Mouse (Mus musculus): ENCODE measurements around the gene Ppig. TPM values are rescaled to one million over a fixed set of nuclear protein-coding genes. Genes with fewer than 3 reads are reported as not detected.

Gene Ppig
- polyA plus RNA-seq, 1 experiment from 2014 or later, result 149 TPM

- Histone ChIP-seq H3K9me3 (replicated peaks; ENCODE audit: low read length) (no peaks in the 10 kb centered on the region), H3K27me3 (ENCODE audit: insufficient read depth, low read length) (no peaks in the 10 kb centered on the region), H3K4me2 (ENCODE audit: low read length) (no peak overlapping the region), H3K27ac (no peak overlapping the region), H3K4me3 (replicated peaks; ENCODE audit: low read depth, low read length) (no peak overlapping the region), H3K36me3 (ENCODE audit: insufficient read depth, low read length) (no peaks in the 10 kb centered on the region), H3K4me1 (replicated peaks; ENCODE audit: insufficient read depth, low read length) (no peaks in the 10 kb centered on the region), H3K9ac (ENCODE audit: low read depth, low read length) (no peak overlapping the region)
- 85% methylated on average over 13 of the region's 13 CpGs for WGBS
- ATAC-seq (replicated peaks; ENCODE audit: low FRiP score, low read depth), result no peak
- TF ChIP-seq CTCF (IDR thresholded peaks at IDR 0.05; ENCODE audit: low read depth), result no peak
- DNase-seq (ENCODE audit: low spot score), result no peak
These were observed 39.1 kb upstream of the Ppig start for GRCm38 (mm10) chr2:69683036-69683805.

- Histone ChIP-seq H3K4me2 (ENCODE audit: low read length) (no peak overlapping the region), H3K27me3 (ENCODE audit: insufficient read depth, low read length) (no peaks in the 10 kb centered on the region), H3K9me3 (replicated peaks; ENCODE audit: low read length) (no peaks in the 10 kb centered on the region), H3K9ac (ENCODE audit: low read depth, low read length) (no peak overlapping the region), H3K27ac (no peak overlapping the region), H3K36me3 (ENCODE audit: insufficient read depth, low read length) (no peaks in the 10 kb centered on the region), H3K4me3 (replicated peaks; ENCODE audit: low read depth, low read length) (no peak overlapping the region), H3K4me1 (replicated peaks; ENCODE audit: insufficient read depth, low read length) (no peaks in the 10 kb centered on the region)
- DNase-seq (ENCODE audit: low spot score), result no peak
- 91% methylated on average over 3 of the region's 3 CpGs for WGBS
- no peak for TF ChIP-seq CTCF (IDR thresholded peaks at IDR 0.05; ENCODE audit: low read depth)
- no peak for ATAC-seq (replicated peaks; ENCODE audit: low FRiP score, low read depth)
These were observed 37.9 kb upstream of the Ppig start for GRCm38 (mm10) chr2:69684488-69684887.

GRCm38 (mm10) chr2:69690214-69690613 lies 32.1 kb upstream of the Ppig start:
- DNase-seq (ENCODE audit: low spot score) (no peak), ATAC-seq (replicated peaks; ENCODE audit: low FRiP score, low read depth) (no peak)
- WGBS, result 95% methylated on average over 3 of the region's 3 CpGs
- Histone ChIP-seq H3K4me3 (replicated peaks; ENCODE audit: low read depth, low read length) (no peak overlapping the region), H3K4me1 (replicated peaks; ENCODE audit: insufficient read depth, low read length) (no peaks in the 10 kb centered on the region), H3K4me2 (ENCODE audit: low read length) (no peak overlapping the region), H3K27me3 (ENCODE audit: insufficient read depth, low read length) (no peaks in the 10 kb centered on the region), H3K9me3 (replicated peaks; ENCODE audit: low read length) (no peaks in the 10 kb centered on the region), H3K27ac (no peak overlapping the region), H3K9ac (ENCODE audit: low read depth, low read length) (no peak overlapping the region), H3K36me3 (ENCODE audit: insufficient read depth, low read length) (peaks cover 32% of the 10 kb centered on the region; the same call in 1 of the 2 replicates)
- TF ChIP-seq CTCF (IDR thresholded peaks at IDR 0.05; ENCODE audit: low read depth), result no peak

- 88% methylated on average over 6 of the region's 6 CpGs for WGBS
- Histone ChIP-seq H3K4me2 (ENCODE audit: low read length) (no peak overlapping the region), H3K27me3 (ENCODE audit: insufficient read depth, low read length) (no peaks in the 10 kb centered on the region), H3K9ac (ENCODE audit: low read depth, low read length) (no peak overlapping the region), H3K9me3 (replicated peaks; ENCODE audit: low read length) (no peaks in the 10 kb centered on the region), H3K4me3 (replicated peaks; ENCODE audit: low read depth, low read length) (no peak overlapping the region), H3K27ac (no peak overlapping the region), H3K36me3 (ENCODE audit: insufficient read depth, low read length) (peaks cover 32% of the 10 kb centered on the region; the same call in 1 of the 2 replicates), H3K4me1 (replicated peaks; ENCODE audit: insufficient read depth, low read length) (no peaks in the 10 kb centered on the region)
- DNase-seq (ENCODE audit: low spot score), result no peak
- TF ChIP-seq CTCF (IDR thresholded peaks at IDR 0.05; ENCODE audit: low read depth), result no peak
- ATAC-seq (replicated peaks; ENCODE audit: low FRiP score, low read depth), result no peak
These were observed 31.5 kb upstream of the Ppig start for GRCm38 (mm10) chr2:69690843-69691242.

GRCm38 (mm10) chr2:69693501-69693900 lies 28.8 kb upstream of the Ppig start:
- DNase-seq (ENCODE audit: low spot score), result no peak
- Histone ChIP-seq H3K36me3 (ENCODE audit: insufficient read depth, low read length) (peaks cover 32% of the 10 kb centered on the region; the same call in 1 of the 2 replicates), H3K4me3 (replicated peaks; ENCODE audit: low read depth, low read length) (no peak overlapping the region), H3K27ac (no peak overlapping the region), H3K27me3 (ENCODE audit: insufficient read depth, low read length) (no peaks in the 10 kb centered on the region), H3K9ac (ENCODE audit: low read depth, low read length) (no peak overlapping the region), H3K4me1 (replicated peaks; ENCODE audit: insufficient read depth, low read length) (no peaks in the 10 kb centered on the region), H3K4me2 (ENCODE audit: low read length) (no peak overlapping the region), H3K9me3 (replicated peaks; ENCODE audit: low read length) (no peaks in the 10 kb centered on the region)
- no peak for ATAC-seq (replicated peaks; ENCODE audit: low FRiP score, low read depth)
- WGBS, result 95% methylated on average over 11 of the region's 11 CpGs
- 0 out of 2 replicates have a peak, but pooled peaks have one; percentile 9 for TF ChIP-seq CTCF (IDR thresholded peaks at IDR 0.05; ENCODE audit: low read depth)

- H3K9ac ChIP-seq (ENCODE audit: low read depth, low read length), result no peak overlapping the region
- no peak for TF ChIP-seq CTCF (IDR thresholded peaks at IDR 0.05; ENCODE audit: low read depth)
- H3K9me3 ChIP-seq (replicated peaks; ENCODE audit: low read length), result no peaks in the 10 kb centered on the region
- no peak overlapping the region for H3K4me3 ChIP-seq (replicated peaks; ENCODE audit: low read depth, low read length)
- no peak overlapping the region for H3K27ac ChIP-seq
- no peak overlapping the region for H3K4me2 ChIP-seq (ENCODE audit: low read length)
- ATAC-seq (replicated peaks; ENCODE audit: low FRiP score, low read depth) (no peak), DNase-seq (ENCODE audit: low spot score) (no peak)
- H3K36me3 ChIP-seq (ENCODE audit: insufficient read depth, low read length), result peaks cover 20% of the 10 kb centered on the region; the same call in 1 of the 2 replicates
- no peaks in the 10 kb centered on the region for H3K4me1 ChIP-seq (replicated peaks; ENCODE audit: insufficient read depth, low read length)
- 95% methylated on average over 8 of the region's 8 CpGs for WGBS
- no peaks in the 10 kb centered on the region for H3K27me3 ChIP-seq (ENCODE audit: insufficient read depth, low read length)
These were observed 21.9 kb upstream of the Ppig start for GRCm38 (mm10) chr2:69700446-69700845.

Data from kidney, postnatal 0 days (tissue).